Mouse (Mus musculus): ENCODE measurements at regions not wholly inside any gene's neighbourhood (a gene's known extent, or its start where the extent isn't known, plus 50 kb on each side); places are given as distances from the start of the nearest gene placed in this dataset.

GRCm38 (mm10) chr2:161429294-161429693, 320.4 kb upstream of the Chd6 start:
- no peaks in the 10 kb centered on the region for H3K36me3 ChIP-seq (replicated peaks; ENCODE audit: control insufficient read depth, insufficient read depth, low read length)
- H3K9me3 ChIP-seq (replicated peaks; ENCODE audit: control insufficient read depth, low read length): no peaks in the 10 kb centered on the region
- H3K27ac ChIP-seq (ENCODE audit: low read depth): no peak overlapping the region
- DNase-seq (ENCODE audit: low spot score) (no peak), ATAC-seq (ENCODE audit: insufficient read depth, low read depth) (no peak)
- H3K4me2 ChIP-seq (ENCODE audit: low read depth, low read length): no peak overlapping the region
- no peaks in the 10 kb centered on the region for H3K4me1 ChIP-seq (ENCODE audit: control insufficient read depth, insufficient read depth)
- no peak for TF ChIP-seq CTCF (IDR thresholded peaks at IDR 0.05; ENCODE audit: low read depth)
- 29% methylated on average over 3 of the region's 3 CpGs for WGBS
- no peaks in the 10 kb centered on the region for H3K27me3 ChIP-seq (ENCODE audit: control insufficient read depth, insufficient read depth, low read length)
- H3K9ac ChIP-seq (replicated peaks; ENCODE audit: low read depth, low read length): no peak overlapping the region
- H3K4me3 ChIP-seq (ENCODE audit: low read depth, low read length): no peak overlapping the region

DNA sequence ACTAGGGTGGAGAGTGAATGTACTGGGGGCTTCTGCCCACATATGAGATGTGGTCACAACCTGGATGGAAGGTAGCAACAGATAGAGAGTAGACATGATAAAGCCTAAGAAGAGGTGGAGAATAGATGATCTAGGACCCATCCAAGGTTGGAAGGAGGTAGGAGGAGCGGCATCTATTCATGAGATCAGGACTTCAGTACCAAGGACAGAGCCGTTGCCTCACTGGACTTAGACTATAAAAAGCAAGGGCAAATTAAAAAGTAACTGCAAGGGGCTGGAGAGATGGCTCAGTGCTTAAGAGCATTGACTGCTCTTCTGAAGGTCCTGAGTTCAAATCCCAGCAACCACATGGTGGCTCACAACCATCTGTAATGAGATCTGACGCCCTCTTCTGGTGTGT, 316.7 kb upstream of the Chd6 start:
- ATAC-seq (ENCODE audit: insufficient read depth, low read depth) (no peak), DNase-seq (ENCODE audit: low spot score) (peak; percentile 6)
- no peaks in the 10 kb centered on the region for H3K27me3 ChIP-seq (ENCODE audit: control insufficient read depth, insufficient read depth, low read length)
- no peaks in the 10 kb centered on the region for H3K9me3 ChIP-seq (replicated peaks; ENCODE audit: control insufficient read depth, low read length)
- no peak overlapping the region for H3K4me2 ChIP-seq (ENCODE audit: low read depth, low read length)
- TF ChIP-seq EP300 (IDR thresholded peaks at IDR 0.05; ENCODE audit: low read depth): no peak
- no peak for TF ChIP-seq CTCF (IDR thresholded peaks at IDR 0.05; ENCODE audit: low read depth)
- no peak overlapping the region for H3K4me3 ChIP-seq (ENCODE audit: low read depth, low read length)
- H3K36me3 ChIP-seq (replicated peaks; ENCODE audit: control insufficient read depth, insufficient read depth, low read length): no peaks in the 10 kb centered on the region
- no peak overlapping the region for H3K27ac ChIP-seq (ENCODE audit: low read depth)
- H3K9ac ChIP-seq (replicated peaks; ENCODE audit: low read depth, low read length): no peak overlapping the region
- no peaks in the 10 kb centered on the region for H3K4me1 ChIP-seq (ENCODE audit: control insufficient read depth, insufficient read depth)
- WGBS: 24% methylated on average over 3 of the region's 3 CpGs

- WGBS: 72% methylated on average over 7 of the region's 7 CpGs
- no peaks in the 10 kb centered on the region for H3K9me3 ChIP-seq (replicated peaks; ENCODE audit: control insufficient read depth, low read length)
These were observed 309.2 kb upstream of the Chd6 start for GRCm38 (mm10) chr2:161418062-161418461.

GRCm38 (mm10) chr2:161416218-161416927, 307.5 kb upstream of the Chd6 start:
- Histone ChIP-seq H3K27ac (ENCODE audit: low read depth) (no peak overlapping the region), H3K9me3 (replicated peaks; ENCODE audit: control insufficient read depth, low read length) (no peaks in the 10 kb centered on the region), H3K36me3 (replicated peaks; ENCODE audit: control insufficient read depth, insufficient read depth, low read length) (no peaks in the 10 kb centered on the region), H3K4me2 (ENCODE audit: low read depth, low read length) (no peak overlapping the region), H3K4me1 (ENCODE audit: control insufficient read depth, insufficient read depth) (no peaks in the 10 kb centered on the region), H3K9ac (replicated peaks; ENCODE audit: low read depth, low read length) (no peak overlapping the region), H3K4me3 (ENCODE audit: low read depth, low read length) (no peak overlapping the region), H3K27me3 (ENCODE audit: control insufficient read depth, insufficient read depth, low read length) (no peaks in the 10 kb centered on the region)
- ATAC-seq (ENCODE audit: insufficient read depth, low read depth) (no peak), DNase-seq (ENCODE audit: low spot score) (no peak)
- no peak for TF ChIP-seq CTCF (IDR thresholded peaks at IDR 0.05; ENCODE audit: low read depth)
- TF ChIP-seq EP300 (IDR thresholded peaks at IDR 0.05; ENCODE audit: low read depth): no peak
- WGBS: 78% methylated on average over 13 of the region's 13 CpGs

More at GRCm38 (mm10) chr2:161418062-161418461, 309.2 kb upstream of the Chd6 start:
- no peak for TF ChIP-seq EP300 (IDR thresholded peaks at IDR 0.05; ENCODE audit: low read depth)
- no peak for TF ChIP-seq CTCF (IDR thresholded peaks at IDR 0.05; ENCODE audit: low read depth)
- Histone ChIP-seq H3K27ac (ENCODE audit: low read depth) (no peak overlapping the region), H3K4me3 (ENCODE audit: low read depth, low read length) (no peak overlapping the region), H3K9ac (replicated peaks; ENCODE audit: low read depth, low read length) (no peak overlapping the region), H3K36me3 (replicated peaks; ENCODE audit: control insufficient read depth, insufficient read depth, low read length) (no peaks in the 10 kb centered on the region), H3K4me1 (ENCODE audit: control insufficient read depth, insufficient read depth) (no peaks in the 10 kb centered on the region), H3K27me3 (ENCODE audit: control insufficient read depth, insufficient read depth, low read length) (no peaks in the 10 kb centered on the region), H3K4me2 (ENCODE audit: low read depth, low read length) (no peak overlapping the region)
- ATAC-seq (ENCODE audit: insufficient read depth, low read depth): no peak
- no peak for DNase-seq (ENCODE audit: low spot score)

DNA sequence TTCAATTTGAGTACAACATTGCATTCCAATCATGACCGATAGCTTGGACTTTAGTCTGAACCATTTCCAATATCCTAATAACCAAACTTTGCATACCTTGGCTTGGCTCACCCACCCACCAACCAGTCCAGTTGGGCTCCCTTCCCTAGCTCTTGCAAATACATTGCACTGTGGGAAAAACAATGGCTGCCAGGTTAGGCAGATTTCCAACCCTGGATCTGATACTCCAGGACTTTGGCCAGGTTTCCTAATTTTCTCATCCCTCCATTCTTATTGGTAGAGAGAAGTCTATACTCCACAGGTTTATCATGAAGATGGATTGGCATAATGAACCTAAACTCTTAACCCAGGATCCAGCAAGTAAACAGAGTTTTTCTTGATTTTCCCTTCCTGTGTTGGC, 299.4 kb upstream of the Chd6 start:
- H3K4me2 ChIP-seq (ENCODE audit: low read depth, low read length): no peak overlapping the region
- no peak for TF ChIP-seq CTCF (IDR thresholded peaks at IDR 0.05; ENCODE audit: low read depth)
- no peak for TF ChIP-seq EP300 (IDR thresholded peaks at IDR 0.05; ENCODE audit: low read depth)
- no peaks in the 10 kb centered on the region for H3K4me1 ChIP-seq (ENCODE audit: control insufficient read depth, insufficient read depth)
- no peaks in the 10 kb centered on the region for H3K36me3 ChIP-seq (replicated peaks; ENCODE audit: control insufficient read depth, insufficient read depth, low read length)
- no peak overlapping the region for H3K27ac ChIP-seq (ENCODE audit: low read depth)
- no peak for ATAC-seq (ENCODE audit: insufficient read depth, low read depth)
- DNase-seq (ENCODE audit: low spot score): no peak
- H3K9ac ChIP-seq (replicated peaks; ENCODE audit: low read depth, low read length): no peak overlapping the region
- H3K4me3 ChIP-seq (ENCODE audit: low read depth, low read length): no peak overlapping the region
- no peaks in the 10 kb centered on the region for H3K9me3 ChIP-seq (replicated peaks; ENCODE audit: control insufficient read depth, low read length)
- H3K27me3 ChIP-seq (ENCODE audit: control insufficient read depth, insufficient read depth, low read length): no peaks in the 10 kb centered on the region
- WGBS: 89% methylated on average over 1 of the region's 1 CpGs

DNA sequence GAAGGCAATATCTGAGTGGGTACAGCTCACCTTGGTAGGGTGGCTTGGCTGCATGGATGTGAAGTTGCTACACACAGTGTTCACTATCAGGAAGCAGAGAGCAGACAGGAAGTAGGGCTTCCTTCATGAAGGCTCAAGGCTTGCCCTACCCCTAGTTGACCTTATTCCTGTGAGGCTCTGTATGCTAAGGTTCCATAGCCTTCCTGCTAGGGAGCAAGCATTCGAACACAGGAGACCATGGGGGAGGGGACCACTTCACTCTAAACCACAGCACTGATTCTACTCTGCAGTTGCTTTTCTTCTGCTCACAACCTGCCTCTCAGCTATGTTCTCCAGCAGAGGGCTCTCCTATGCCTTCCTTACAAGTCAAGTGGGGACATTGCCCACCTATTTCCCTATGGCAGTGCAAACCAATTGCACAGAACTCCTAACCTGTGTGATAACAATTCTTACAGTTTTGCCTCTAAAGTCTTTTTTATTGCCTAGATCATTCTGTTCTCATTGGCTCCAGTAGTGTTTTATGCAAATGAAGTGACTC, 297.0 kb upstream of the Chd6 start:
- Histone ChIP-seq H3K4me2 (ENCODE audit: low read depth, low read length) (no peak overlapping the region), H3K27ac (ENCODE audit: low read depth) (no peak overlapping the region), H3K9ac (replicated peaks; ENCODE audit: low read depth, low read length) (no peak overlapping the region), H3K9me3 (replicated peaks; ENCODE audit: control insufficient read depth, low read length) (no peaks in the 10 kb centered on the region), H3K4me3 (ENCODE audit: low read depth, low read length) (no peak overlapping the region), H3K36me3 (replicated peaks; ENCODE audit: control insufficient read depth, insufficient read depth, low read length) (no peaks in the 10 kb centered on the region), H3K27me3 (ENCODE audit: control insufficient read depth, insufficient read depth, low read length) (no peaks in the 10 kb centered on the region), H3K4me1 (ENCODE audit: control insufficient read depth, insufficient read depth) (no peaks in the 10 kb centered on the region)
- ATAC-seq (ENCODE audit: insufficient read depth, low read depth): no peak
- TF ChIP-seq EP300 (IDR thresholded peaks at IDR 0.05; ENCODE audit: low read depth) (no peak), CTCF (IDR thresholded peaks at IDR 0.05; ENCODE audit: low read depth) (no peak)
- DNase-seq (ENCODE audit: low spot score): no peak
- WGBS: 31% methylated on average over 1 of the region's 1 CpGs

Measured in heart, postnatal 0 days (tissue).